Mouse (Mus musculus): ENCODE results near the gene Phtf2. TPM values are rescaled to one million over a fixed set of nuclear protein-coding genes. Genes with fewer than 3 reads are reported as not detected.

The Phtf2 gene
- 10 to 100 TPM; 41.5 to 45.4 TPM for polyA plus RNA-seq (2017; shearing (Covaris generic))

GRCm38 (mm10) chr5:20881915-20882800 is at the start of gene Phtf2, which contains the start of gene Tmem60:
TSS of gene Phtf2 (minus strand) at chr5:20882124.
TSS of gene Tmem60 (plus strand) at chr5:20882191.
- ATAC-seq: peak; percentile 87

GRCm38 (mm10) chr5:20931300-20931699 is 49.4 kb upstream of the Phtf2 start:
- ATAC-seq: no peak

GRCm38 (mm10) chr5:20930430-20930829 is 48.5 kb upstream of the Phtf2 start:
- no peak for ATAC-seq

DNA sequence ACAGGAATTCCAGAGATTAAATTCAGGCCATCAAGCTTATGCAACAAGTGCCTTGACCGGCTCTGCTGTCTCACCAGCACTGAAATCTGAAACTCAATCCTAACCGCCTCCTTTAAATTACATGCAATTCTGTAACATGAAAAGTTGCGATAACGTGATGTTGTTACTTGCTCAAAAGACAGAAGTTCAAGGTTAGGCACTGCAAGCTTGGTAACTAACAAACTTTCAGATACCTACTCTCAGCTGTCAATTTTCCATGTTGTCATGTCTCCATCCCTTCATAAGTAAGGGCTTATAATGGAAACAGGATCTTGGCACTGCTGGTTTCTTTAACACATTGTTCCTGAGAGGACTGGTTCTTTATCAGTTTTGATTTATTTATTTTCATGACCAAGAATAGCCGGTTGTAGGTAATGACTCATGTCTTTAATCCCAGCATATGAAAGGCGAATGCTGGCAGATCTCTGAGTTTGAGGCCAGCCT is 47.8 kb upstream of the Phtf2 start:
- ATAC-seq: no peak

- no peak for ATAC-seq
Measured at GRCm38 (mm10) chr5:20925451-20925850, 43.5 kb upstream of the Phtf2 start.

DNA sequence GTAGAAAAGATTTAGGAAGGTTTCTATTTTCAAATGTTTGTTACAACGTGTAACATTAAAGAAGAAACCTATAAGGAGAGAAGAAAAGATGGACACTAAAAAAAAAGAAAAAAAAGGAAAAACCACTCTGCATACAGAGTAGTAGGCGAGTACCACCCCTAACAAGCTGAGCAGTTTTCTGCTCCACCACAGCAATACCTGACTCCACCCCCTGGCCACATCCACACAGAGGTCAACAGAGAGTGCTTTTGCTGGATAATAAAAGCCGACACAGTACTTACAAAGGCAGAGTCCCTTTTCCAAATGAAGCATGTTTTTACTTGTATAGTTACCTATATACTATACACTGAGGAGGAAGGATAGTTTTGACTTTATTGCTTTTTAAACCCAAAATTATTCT is 42.7 kb upstream of the Phtf2 start:
- ATAC-seq: no peak

DNA sequence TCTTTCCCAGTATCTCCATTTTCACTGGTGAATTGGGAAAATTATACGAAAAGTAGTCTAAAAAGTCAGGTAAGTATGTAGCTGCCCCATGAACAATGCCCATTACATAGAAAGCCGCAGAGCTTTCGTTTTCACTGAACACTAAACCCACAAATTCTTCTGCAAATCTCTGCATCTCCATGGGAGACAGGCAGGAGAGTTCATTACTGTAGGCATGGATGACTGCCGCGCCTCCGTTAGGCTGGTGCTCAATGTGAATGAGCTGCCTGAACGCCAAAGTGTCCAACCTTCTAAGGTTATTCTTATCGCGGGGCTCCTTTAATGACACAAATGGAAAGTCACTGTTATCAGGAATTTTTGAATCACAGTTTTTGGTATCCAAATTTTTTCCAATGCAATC is 37.6 kb upstream of the Phtf2 start:
- no peak for ATAC-seq

GRCm38 (mm10) chr5:20918967-20919366 is 37.0 kb upstream of the Phtf2 start:
- no peak for ATAC-seq

- peak; percentile 69 for ATAC-seq
Measured at GRCm38 (mm10) chr5:20913372-20914275, 31.7 kb upstream of the Phtf2 start.

GRCm38 (mm10) chr5:20911741-20912140 is 29.8 kb upstream of the Phtf2 start:
- ATAC-seq: no peak

- ATAC-seq: no peak
Measured at GRCm38 (mm10) chr5:20906191-20906590, 24.3 kb upstream of the Phtf2 start.

DNA sequence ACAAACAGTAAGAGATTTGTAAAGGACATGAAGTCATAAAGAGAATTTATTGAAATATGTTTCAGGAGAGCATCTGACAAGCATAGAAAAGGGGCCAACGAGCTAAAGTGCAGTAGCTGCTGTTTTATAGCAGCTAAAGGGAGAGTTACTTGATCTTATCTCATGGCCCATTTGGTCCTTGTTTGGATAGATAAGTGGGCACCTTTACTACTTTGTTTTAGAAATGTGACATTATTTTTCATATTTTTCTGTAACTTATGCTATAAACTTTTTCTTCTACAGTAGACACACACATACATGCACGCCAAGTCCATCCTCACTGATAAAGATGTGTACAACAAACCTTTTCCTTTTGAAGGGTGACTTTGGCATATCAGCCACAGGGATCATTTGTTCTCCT is 23.5 kb upstream of the Phtf2 start:
- no peak for ATAC-seq

- ATAC-seq: no peak
Measured at GRCm38 (mm10) chr5:20904647-20905046, 22.7 kb upstream of the Phtf2 start.

DNA sequence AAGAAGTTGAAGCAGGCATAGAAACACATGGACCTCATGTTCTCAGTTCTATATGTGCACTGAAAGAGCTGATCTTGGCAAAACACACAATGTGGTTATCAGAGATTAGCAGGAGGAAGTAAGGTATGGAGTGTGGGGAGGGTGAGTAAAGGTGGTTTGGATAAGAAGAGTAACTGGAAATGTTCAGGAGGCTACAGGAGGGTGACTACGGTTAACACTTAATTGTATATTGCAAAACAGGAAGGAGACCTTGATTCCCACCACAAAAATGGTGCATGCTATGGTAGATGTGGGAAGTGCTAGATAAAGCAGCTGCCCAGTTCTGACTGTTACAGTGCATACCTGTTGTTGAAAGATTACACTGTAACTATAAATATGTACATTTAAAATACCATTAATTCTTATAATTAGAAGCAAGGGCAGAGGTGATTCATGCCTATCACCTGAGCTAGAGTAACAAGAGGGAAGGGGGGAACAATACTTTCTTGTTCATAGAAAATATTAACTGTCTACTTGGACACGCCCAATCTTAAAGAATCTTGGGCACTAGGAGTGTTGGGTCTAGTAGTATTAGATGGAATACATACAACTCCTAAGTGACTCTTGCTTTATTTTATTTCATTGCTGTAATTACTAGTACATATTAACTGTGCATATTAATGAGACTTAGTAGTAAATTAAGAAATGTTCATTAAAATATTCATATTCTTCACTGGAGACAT is 15.7 kb upstream of the Phtf2 start:
- ATAC-seq: no peak

DNA sequence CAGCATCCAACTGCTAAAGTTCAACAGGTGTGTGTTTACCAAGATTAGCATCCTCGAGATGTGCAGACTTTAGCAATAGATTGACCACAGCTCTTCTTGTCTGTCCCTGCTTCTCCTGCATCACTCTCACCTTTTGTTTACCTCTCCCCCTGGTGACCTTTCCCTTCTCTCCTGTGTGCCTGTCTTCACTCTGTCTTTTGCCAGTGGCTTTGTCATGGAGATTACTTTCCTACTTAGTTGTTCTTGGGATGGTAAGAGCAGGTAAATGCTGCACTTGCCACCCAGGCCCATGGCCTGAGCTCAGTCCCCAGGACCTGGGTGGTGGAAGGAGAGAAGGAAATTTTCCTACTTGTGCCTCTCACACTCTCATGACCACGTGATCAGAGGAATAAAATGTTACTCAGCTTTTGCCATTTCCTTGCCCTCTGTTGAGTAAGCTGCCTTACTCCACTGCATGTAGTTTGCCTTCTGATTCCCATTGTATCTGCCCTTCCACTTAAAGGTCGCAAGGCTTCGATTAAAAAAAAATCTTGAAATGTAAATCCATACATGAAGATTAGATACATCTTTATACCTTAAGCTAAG is 2.2 kb upstream of the Phtf2 start:
- ATAC-seq: no peak

- ATAC-seq: no peak
Measured at GRCm38 (mm10) chr5:20880797-20881775, 838 bp downstream of the Phtf2 start.

- no peak for ATAC-seq
Measured at GRCm38 (mm10) chr5:20880386-20880785, 1.5 kb downstream of the Phtf2 start.

- ATAC-seq: peak; percentile 24
Measured at GRCm38 (mm10) chr5:20876934-20877426, 4.9 kb downstream of the Phtf2 start.

GRCm38 (mm10) chr5:20873146-20873545 is 8.8 kb downstream of the Phtf2 start:
- ATAC-seq: no peak

GRCm38 (mm10) chr5:20865193-20865755 is 16.6 kb downstream of the Phtf2 start:
- peak; percentile 57 for ATAC-seq
